Mouse (Mus musculus) bone marrow, adult 2 months (tissue): ENCODE results near the gene Aph1a.

Experiments
- CTCF ChIP-seq: fragments of 200-500 bp; IDR thresholded peaks from 2 replicates; pipeline ENCODE4 v1.5.1; 2011; ENCODE audit warnings: low read length, control low read depth; ENCODE audit not compliant: control insufficient read depth, insufficient read depth
- POLR2A ChIP-seq: fragments of 200-500 bp; IDR thresholded peaks from 2 replicates; pipeline ENCODE4 v1.6.1; 2011; ENCODE audit warnings: low read depth, mild to moderate bottlenecking, control low read depth, low read length, borderline replicate concordance; ENCODE audit not compliant: control insufficient read depth

DNA sequence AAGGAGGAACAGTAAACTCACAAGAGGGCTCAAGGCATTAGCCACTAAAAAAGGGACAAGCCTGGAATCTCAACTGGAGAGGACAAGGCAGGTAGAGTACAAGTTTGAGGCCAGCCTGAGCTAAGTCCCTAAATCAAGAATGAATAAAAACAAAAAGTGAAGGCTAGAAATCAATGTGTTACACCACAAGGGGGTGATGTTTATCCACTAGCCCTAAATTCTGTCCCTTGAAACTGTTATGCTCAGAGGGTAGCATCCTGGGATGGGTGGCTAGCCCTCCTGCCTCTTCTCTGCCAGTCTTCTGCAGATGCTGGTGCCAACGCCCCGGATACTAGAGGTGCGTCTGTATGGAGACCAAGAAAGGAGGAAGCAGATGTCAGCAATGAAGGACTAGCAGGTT is 33.4 kb upstream of the Aph1a start:
- TF ChIP-seq POLR2A (no peak), CTCF (no peak)
